Mouse (Mus musculus) kidney, embryonic 15.5 days (tissue): ENCODE measurements at regions not wholly inside any gene's neighbourhood (a gene's known extent, or its start where the extent isn't known, plus 50 kb on each side); places are given as distances from the start of the nearest gene placed in this dataset.

Experiments
- ATAC-seq: fragments of 200-750 bp; cut with Nextera tagmentation; replicated peaks from 2 replicates; pipeline ENCODE4 v1.8.0; 2017; ENCODE audit warnings: moderate TSS enrichment; ENCODE audit not compliant: low FRiP score
- H3K27ac ChIP-seq: fragments of 300-500 bp; sonication (generic); 2 replicates; pipeline ENCODE4 v1.5.1; 2015; ENCODE audit warnings: mild to moderate bottlenecking, inconsistent platforms
- H3K27me3 ChIP-seq: fragments of 300-500 bp; sonication (generic); 2 replicates; pipeline ENCODE4 v1.6.1; 2015; ENCODE audit warnings: inconsistent platforms
- H3K36me3 ChIP-seq: fragments of 300-500 bp; sonication (generic); 2 replicates; pipeline ENCODE4 v1.6.1; 2015; ENCODE audit warnings: inconsistent platforms
- H3K4me1 ChIP-seq: fragments of 300-500 bp; sonication (generic); 2 replicates; pipeline ENCODE4 v1.6.1; 2015; ENCODE audit warnings: inconsistent platforms
- H3K4me2 ChIP-seq: fragments of 300-500 bp; sonication (generic); 2 replicates; pipeline ENCODE4 v1.6.1; 2015; ENCODE audit warnings: moderate library complexity, mild to moderate bottlenecking, inconsistent platforms
- H3K4me3 ChIP-seq: fragments of 300-500 bp; sonication (generic); replicated peaks from 2 replicates; pipeline ENCODE4 v1.5.1; 2015; ENCODE audit warnings: mild to moderate bottlenecking, inconsistent platforms
- H3K9ac ChIP-seq: fragments of 300-500 bp; sonication (generic); 2 replicates; pipeline ENCODE4 v1.6.1; 2015; ENCODE audit warnings: mild to moderate bottlenecking, inconsistent platforms
- H3K9me3 ChIP-seq: fragments of 300-500 bp; sonication (generic); replicated peaks from 2 replicates; pipeline ENCODE4 v1.6.1; 2016; ENCODE audit warnings: inconsistent platforms
- WGBS: fragments of 180-500 bp; shearing (Covaris S2); methylation state at CpG from one replicate; pipeline ENCODE4 v1.1.7; 2015; ENCODE audit warnings: mixed read lengths; 5-methylcytosine and 5-hydroxymethylcytosine counted together

GRCm38 (mm10) chr1:42781533-42781932 lies 69.5 kb upstream of the Mrps9 start:
- Histone ChIP-seq H3K4me3 (no peak overlapping the region), H3K36me3 (no peaks in the 10 kb centered on the region), H3K27me3 (no peaks in the 10 kb centered on the region), H3K9me3 (no peaks in the 10 kb centered on the region), H3K4me1 (peaks cover 16% of the 10 kb centered on the region; the same call in 1 of the 2 replicates), H3K4me2 (no peak overlapping the region), H3K27ac (no peak overlapping the region), H3K9ac (no peak overlapping the region)
- 62% methylated on average over 8 of the region's 8 CpGs for WGBS
- no peak for ATAC-seq

GRCm38 (mm10) chr1:42783072-42783672 lies 67.9 kb upstream of the Mrps9 start:
- Histone ChIP-seq H3K9ac (no peak overlapping the region), H3K9me3 (no peaks in the 10 kb centered on the region), H3K27me3 (no peaks in the 10 kb centered on the region), H3K4me1 (peaks cover 16% of the 10 kb centered on the region; the same call in 1 of the 2 replicates), H3K4me2 (no peak overlapping the region), H3K36me3 (no peaks in the 10 kb centered on the region), H3K4me3 (no peak overlapping the region), H3K27ac (no peak overlapping the region)
- no peak for ATAC-seq
- WGBS = 69% methylated on average over 7 of the region's 7 CpGs

- no peak overlapping the region for H3K4me2 ChIP-seq
- H3K27me3 ChIP-seq = no peaks in the 10 kb centered on the region
- no peak for ATAC-seq
- WGBS = 50% methylated on average over 7 of the region's 7 CpGs
- no peaks in the 10 kb centered on the region for H3K36me3 ChIP-seq
- no peak overlapping the region for H3K27ac ChIP-seq
- no peaks in the 10 kb centered on the region for H3K4me1 ChIP-seq
- H3K9ac ChIP-seq = no peak overlapping the region
- H3K4me3 ChIP-seq = no peak overlapping the region
- H3K9me3 ChIP-seq = no peaks in the 10 kb centered on the region
Measured at GRCm38 (mm10) chr1:42787240-42787639, 63.8 kb upstream of the Mrps9 start.

GRCm38 (mm10) chr1:42788413-42788812 lies 62.6 kb upstream of the Mrps9 start:
- no peaks in the 10 kb centered on the region for H3K36me3 ChIP-seq
- no peak overlapping the region for H3K9ac ChIP-seq
- WGBS = 73% methylated on average over 6 of the region's 6 CpGs
- no peaks in the 10 kb centered on the region for H3K27me3 ChIP-seq
- H3K4me3 ChIP-seq = no peak overlapping the region
- no peak overlapping the region for H3K27ac ChIP-seq
- ATAC-seq = no peak
- no peaks in the 10 kb centered on the region; the same call in 1 of the 2 replicates for H3K9me3 ChIP-seq
- no peaks in the 10 kb centered on the region for H3K4me1 ChIP-seq
- no peak overlapping the region for H3K4me2 ChIP-seq
